Mouse (Mus musculus) liver, embryonic 14.5 days (tissue): ENCODE measurements around the gene Tubg1. TPM values are rescaled to one million over a fixed set of nuclear protein-coding genes. Genes with fewer than 3 reads are reported as not detected.

ENCODE experiments used
- ATAC-seq: fragments of 200-750 bp; cut with Nextera tagmentation; 2 replicates; pipeline ENCODE4 v1.8.0; 2017; ENCODE audit warnings: moderate number of reproducible peaks, mild to moderate bottlenecking, moderate library complexity; ENCODE audit not compliant: insufficient read depth
- DNase-seq, 3 experiments: peaks; one replicate each; pipeline ENCODE4 v3.0.0-alpha.2; 2012 to 2013; ENCODE audit warnings: low read depth in 3 of 3, low spot score in 3 of 3
- H3K27ac ChIP-seq: fragments of 300-500 bp; sonication (generic); 2 replicates; pipeline ENCODE4 v1.5.1; 2014; ENCODE audit warnings: moderate library complexity, mild to moderate bottlenecking, control low read depth, inconsistent platforms
- H3K27me3 ChIP-seq: fragments of 300-500 bp; sonication (generic); 2 replicates; pipeline ENCODE4 v1.6.1; 2014; ENCODE audit warnings: mild to moderate bottlenecking, low read length, moderate library complexity; ENCODE audit not compliant: control insufficient read depth, insufficient read depth
- H3K36me3 ChIP-seq: fragments of 300-500 bp; sonication (generic); replicated peaks from 2 replicates; pipeline ENCODE4 v1.6.1; 2014; ENCODE audit warnings: low read depth; ENCODE audit not compliant: control insufficient read depth, insufficient read depth
- H3K4me1 ChIP-seq, 2 experiments: fragments of 200-500 bp in 1 of 2; fragments of 300-500 bp in 1 of 2; sonication (generic) in 1 of 2; replicated peaks; 2 replicates each; pipeline ENCODE4 v1.6.1; 2012 to 2014; ENCODE audit warnings: antibody characterized with exemption in 1 of 2, inconsistent platforms in 1 of 2, low read length in 1 of 2; ENCODE audit not compliant: control insufficient read depth in 2 of 2, insufficient read depth in 2 of 2
- H3K4me2 ChIP-seq: fragments of 300-500 bp; sonication (generic); 2 replicates; pipeline ENCODE4 v1.6.1; 2014; ENCODE audit warnings: low read depth, mild to moderate bottlenecking, control low read depth, moderate library complexity
- H3K4me3 ChIP-seq, 2 experiments: fragments of 200-500 bp in 1 of 2; fragments of 300-500 bp in 1 of 2; sonication (generic) in 1 of 2; 2 replicates each; pipeline ENCODE4 v1.5.1; 2012 to 2014; ENCODE audit warnings: low read depth in 2 of 2, low read length in 2 of 2, mild to moderate bottlenecking in 2 of 2, control low read depth in 1 of 2, inconsistent platforms in 1 of 2, moderate library complexity in 1 of 2; ENCODE audit not compliant: insufficient read depth in 1 of 2
- H3K9ac ChIP-seq: fragments of 300-500 bp; sonication (generic); replicated peaks from 2 replicates; pipeline ENCODE4 v1.6.1; 2014; ENCODE audit warnings: mild to moderate bottlenecking, control low read depth, moderate library complexity
- H3K9me3 ChIP-seq: fragments of 300-500 bp; sonication (generic); 2 replicates; pipeline ENCODE4 v1.6.1; 2016; ENCODE audit warnings: low read length, mixed read lengths; ENCODE audit not compliant: control insufficient read depth
- CTCF ChIP-seq: IDR thresholded peaks from 2 replicates; pipeline ENCODE4 v1.5.1; 2016; ENCODE audit warnings: antibody characterized with exemption, low read depth, control low read depth
- EP300 ChIP-seq: IDR thresholded peaks from 2 replicates; pipeline ENCODE4 v1.6.1; 2016; ENCODE audit warnings: antibody characterized with exemption, low read depth
- WGBS: fragments of 180-500 bp; shearing (Covaris S2); extraction: QIAGEN DNeasy Blood & Tissue Kit; methylation state at CpG from one replicate; pipeline ENCODE4 v1.1.7; 2014; ENCODE audit not compliant: insufficient replicate concordance; 5-methylcytosine and 5-hydroxymethylcytosine counted together
- polyA plus RNA-seq, 2 experiments: library from polyadenylated mRNA; depleted of rRNA in 1 of 2; stranded (reverse) in 1 of 2; unstranded in 1 of 2; fragments of >200 nt; fragmentation: Nextera tagmentation in 1 of 2; extraction: Ambion mirVana in 1 of 2; gene quantifications; 2 replicates each; pipeline versions ENCODE4 v1.2.1 to v1.2.3; 2012 to 2014

The Tubg1 gene
- polyA plus RNA-seq, 2 experiments = 13.8 to 32.0 TPM

DNA sequence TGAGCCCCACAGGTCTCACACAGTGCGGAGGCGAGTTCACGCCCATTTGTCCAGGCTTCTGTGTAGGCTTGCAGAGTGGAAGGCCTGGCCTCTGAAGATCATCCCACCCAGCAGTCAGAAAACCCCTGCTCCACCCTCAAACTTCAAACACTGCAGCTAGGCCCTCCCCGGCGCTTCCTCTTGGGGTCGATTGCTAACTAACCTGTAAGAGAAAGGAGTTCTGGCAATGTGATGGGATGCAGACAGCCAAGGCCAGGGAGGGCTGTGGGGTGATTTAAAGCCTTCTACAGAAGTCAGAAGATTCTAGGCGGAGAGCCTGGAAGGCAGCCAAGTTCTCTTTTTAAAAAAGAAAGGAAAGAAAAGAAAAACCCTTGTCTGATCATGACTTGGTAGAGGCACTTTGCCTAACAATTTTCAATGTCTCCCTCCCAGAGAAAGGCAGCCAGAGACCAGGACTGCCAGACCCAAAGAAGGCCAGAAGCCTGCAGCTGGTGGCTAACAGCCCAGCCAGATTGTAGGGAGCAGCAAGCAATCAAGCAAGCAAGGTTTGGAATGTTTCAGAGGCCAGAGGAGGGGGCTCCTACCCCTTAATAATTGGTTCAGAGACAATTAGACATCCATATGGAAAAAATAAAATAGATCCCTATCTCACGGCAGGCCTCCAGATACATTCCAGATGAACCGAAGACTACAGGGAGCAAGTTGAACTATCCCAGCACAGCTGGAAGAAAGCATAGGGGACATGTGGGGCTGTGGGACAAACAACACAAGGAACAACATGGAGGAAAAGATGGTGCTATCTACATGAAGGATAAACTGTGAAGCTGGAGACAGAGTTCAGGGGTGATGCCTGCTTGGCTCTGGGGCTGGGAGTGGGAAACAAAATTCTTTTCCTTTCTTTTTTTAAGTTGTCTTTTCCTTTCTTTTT lies 29.7 kb downstream of the Tubg1 start:
- 48% methylated on average over 9 of the region's 9 CpGs for WGBS
- DNase-seq (no peak), ATAC-seq (no peak)
- Histone ChIP-seq H3K9ac (no peak overlapping the region), H3K27me3 (no peaks in the 10 kb centered on the region), H3K36me3 (no peaks in the 10 kb centered on the region), H3K4me1 (no peaks in the 10 kb centered on the region; a peak in 1 of 4 replicates), H3K9me3 (no peaks in the 10 kb centered on the region), H3K27ac (no peak overlapping the region), H3K4me2 (no peak overlapping the region), H3K4me3 (no peak overlapping the region)
- TF ChIP-seq EP300 = no peak
- TF ChIP-seq CTCF = no peak

DNA sequence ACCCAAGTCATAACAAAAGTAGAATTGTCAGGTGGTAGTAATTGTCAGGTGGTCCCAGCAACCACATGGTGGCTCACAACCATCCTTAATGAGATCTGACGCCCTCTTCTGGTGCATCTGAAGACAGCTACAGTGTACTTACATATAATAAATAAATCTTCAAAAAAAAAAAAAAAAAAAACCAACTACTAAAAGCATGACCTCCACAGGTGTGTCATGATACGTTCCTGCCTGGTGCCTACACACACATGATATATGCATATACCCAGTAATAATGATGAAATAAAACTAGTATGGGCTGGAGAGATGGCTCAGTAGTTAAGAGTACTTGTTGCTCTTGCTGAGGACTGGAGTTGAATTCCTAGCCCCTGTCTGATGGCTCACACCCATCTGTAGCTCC lies 31.3 kb downstream of the Tubg1 start:
- ATAC-seq = no peak
- no peak for TF ChIP-seq EP300
- Histone ChIP-seq H3K4me2 (no peak overlapping the region), H3K9ac (no peak overlapping the region), H3K27ac (no peak overlapping the region), H3K27me3 (peaks cover 11% of the 10 kb centered on the region), H3K4me3 (no peak overlapping the region), H3K9me3 (no peaks in the 10 kb centered on the region), H3K4me1 (peaks cover 0 to 2% of the 10 kb centered on the region in 2 experiments; a peak in 2 of 4 replicates), H3K36me3 (no peaks in the 10 kb centered on the region)
- no peak for DNase-seq
- WGBS = 35% methylated on average over 2 of the region's 2 CpGs

DNA sequence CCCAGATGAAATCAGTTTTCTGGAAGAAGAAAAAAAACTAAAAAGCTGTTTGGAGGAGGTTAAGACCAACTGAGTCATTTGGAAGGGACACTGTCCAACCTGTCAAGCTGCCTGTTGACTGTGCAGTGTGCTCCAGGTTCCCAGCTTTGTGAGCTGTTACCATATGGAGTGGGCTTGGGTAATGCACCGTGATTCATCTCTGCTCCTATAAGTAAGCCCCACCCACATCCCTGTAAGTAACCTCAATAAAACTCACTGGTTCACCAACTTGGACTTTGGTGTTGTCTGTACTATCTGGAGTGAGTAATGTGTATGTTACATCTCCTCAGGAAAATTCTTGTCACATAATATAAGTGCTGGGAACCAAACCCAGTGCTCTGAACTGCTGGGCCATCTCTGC lies 33.1 kb downstream of the Tubg1 start:
- no peak for DNase-seq
- H3K4me3 ChIP-seq = no peak overlapping the region
- WGBS = 71% methylated on average over 1 of the region's 1 CpGs
- no peak overlapping the region for H3K4me2 ChIP-seq
- H3K27me3 ChIP-seq = peaks cover 25% of the 10 kb centered on the region
- peaks cover 0 to 2% of the 10 kb centered on the region in 2 experiments; a peak in 2 of 4 replicates for H3K4me1 ChIP-seq
- ATAC-seq = no peak
- TF ChIP-seq CTCF (no peak), EP300 (no peak)
- H3K9ac ChIP-seq = no peak overlapping the region
- H3K36me3 ChIP-seq = no peaks in the 10 kb centered on the region
- no peaks in the 10 kb centered on the region for H3K9me3 ChIP-seq
- no peak overlapping the region for H3K27ac ChIP-seq

DNA sequence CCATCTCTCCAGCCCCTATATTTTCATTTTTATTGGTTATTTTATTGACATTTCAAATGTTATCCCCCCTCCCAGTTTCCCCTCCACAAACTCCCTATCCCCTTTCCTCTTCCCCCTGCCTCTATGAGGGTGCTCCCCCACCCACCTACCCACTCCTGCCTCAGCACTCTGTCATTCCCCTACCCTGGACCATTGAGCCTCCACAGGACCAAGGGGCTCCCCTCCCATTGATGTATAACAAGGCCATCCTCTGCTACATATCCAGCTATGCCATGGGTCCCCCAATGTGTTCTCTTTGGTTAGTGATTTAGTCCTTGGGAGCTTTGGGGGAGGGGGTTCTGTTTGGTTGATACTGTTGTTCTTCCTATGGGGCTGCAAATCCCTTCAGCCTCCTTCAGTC lies 34.9 kb downstream of the Tubg1 start:
- H3K4me3 ChIP-seq = no peak overlapping the region
- H3K4me1 ChIP-seq = peaks cover 0 to 2% of the 10 kb centered on the region in 2 experiments; a peak in 1 of 4 replicates
- H3K9me3 ChIP-seq = no peaks in the 10 kb centered on the region
- H3K9ac ChIP-seq = no peak overlapping the region
- no peak for DNase-seq
- no peak for ATAC-seq
- no peak for TF ChIP-seq EP300
- TF ChIP-seq CTCF = no peak
- H3K27ac ChIP-seq = no peak overlapping the region
- peaks cover 36% of the 10 kb centered on the region for H3K27me3 ChIP-seq
- H3K36me3 ChIP-seq = no peaks in the 10 kb centered on the region
- no peak overlapping the region for H3K4me2 ChIP-seq

DNA sequence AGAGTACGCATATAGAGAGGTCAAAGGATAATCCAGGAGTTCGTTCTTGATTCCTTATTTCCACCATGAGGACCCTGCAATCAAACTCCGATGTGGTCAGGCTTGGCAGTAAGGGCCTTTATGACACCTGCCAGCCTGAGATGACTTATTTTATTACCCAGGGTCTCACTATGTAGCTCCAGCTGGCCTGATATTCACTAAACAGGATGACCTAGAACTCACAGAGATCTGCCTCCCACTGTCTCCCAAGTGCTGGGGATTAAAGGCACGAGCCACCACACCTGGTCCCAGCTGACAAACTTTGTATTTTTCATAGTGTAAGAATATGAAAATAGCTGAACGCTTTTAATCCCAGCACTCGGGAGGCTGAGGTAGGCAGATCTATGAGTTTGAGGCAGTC lies 35.4 kb downstream of the Tubg1 start:
- H3K4me1 ChIP-seq = peaks cover 0 to 2% of the 10 kb centered on the region in 2 experiments; a peak in 1 of 4 replicates
- H3K9me3 ChIP-seq = no peaks in the 10 kb centered on the region
- WGBS = 56% methylated on average over 6 of the region's 6 CpGs
- no peak overlapping the region for H3K4me3 ChIP-seq
- no peak for TF ChIP-seq CTCF
- no peak for TF ChIP-seq EP300
- H3K27me3 ChIP-seq = peaks cover 36% of the 10 kb centered on the region
- no peaks in the 10 kb centered on the region for H3K36me3 ChIP-seq
- H3K9ac ChIP-seq = no peak overlapping the region
- ATAC-seq (no peak), DNase-seq (no peak)
- H3K4me2 ChIP-seq = no peak overlapping the region
- H3K27ac ChIP-seq = no peak overlapping the region
